Mouse (Mus musculus): ENCODE data around the gene Col19a1. TPM values are rescaled to one million over a fixed set of nuclear protein-coding genes. Genes with fewer than 3 reads are reported as not detected.
"Not testable (repeated sequence)": the region's sequence is repeated elsewhere in the genome, so short reads cannot be mapped to it uniquely, and the experiment has no call there.

The Col19a1 gene
- polyA plus RNA-seq (2012; rRNA removed), result 0.01 and 0.08 TPM in 2 replicates

DNA sequence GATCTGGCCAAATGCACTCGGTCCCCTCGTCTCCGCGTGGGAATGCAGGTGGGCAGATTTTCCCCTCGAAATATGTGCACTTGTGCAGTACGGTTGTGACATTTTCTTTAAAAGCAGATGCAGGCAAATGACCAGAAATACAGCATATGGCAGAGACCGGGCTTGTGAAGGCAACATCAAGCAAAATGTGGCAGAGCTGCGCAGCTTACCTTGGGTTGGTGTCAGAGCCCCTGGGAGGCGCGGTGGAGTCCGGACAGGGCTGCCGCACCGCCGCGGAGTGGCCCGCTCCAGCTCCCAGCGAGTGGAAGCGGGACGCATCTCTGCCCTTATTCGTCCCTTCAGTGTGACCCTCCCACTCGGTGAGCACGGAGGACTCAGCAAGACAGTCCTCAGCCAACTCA lies at the start of gene Col19a1:
TSS of gene Col19a1 (minus strand) at position 332 of the 401 bp plus-strand sequence.
- no peak for DNase-seq (ENCODE audit: low read depth)

DNA sequence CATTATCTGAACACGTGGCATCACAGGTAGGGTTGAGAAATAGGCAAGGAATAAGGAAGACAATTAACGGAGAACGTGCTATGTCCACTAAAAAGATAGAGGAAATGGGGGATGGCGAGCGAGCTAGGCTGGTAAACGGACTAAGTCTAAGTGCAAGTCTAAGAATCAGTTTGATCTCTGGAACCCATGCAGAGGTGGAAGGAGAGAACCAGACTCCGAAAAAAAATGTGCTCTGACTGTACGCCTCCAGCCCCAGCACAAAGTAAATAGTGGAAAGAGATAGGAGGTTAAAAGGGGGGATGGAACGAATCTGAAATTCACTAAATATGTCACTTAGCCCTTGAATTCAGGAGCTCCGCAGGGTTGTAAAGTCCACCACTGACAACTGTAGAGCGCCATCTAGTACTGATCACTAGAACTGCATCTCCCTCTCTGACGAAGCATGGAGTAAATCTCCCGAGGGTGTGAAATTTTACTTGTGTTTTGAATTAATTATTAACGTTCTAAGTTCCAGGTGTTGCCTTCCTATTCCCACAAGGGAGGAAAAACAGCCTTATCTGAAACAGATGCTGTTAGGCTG lies 46.4 kb upstream of the Col19a1 start:
- no peak for DNase-seq (ENCODE audit: low read depth)

DNA sequence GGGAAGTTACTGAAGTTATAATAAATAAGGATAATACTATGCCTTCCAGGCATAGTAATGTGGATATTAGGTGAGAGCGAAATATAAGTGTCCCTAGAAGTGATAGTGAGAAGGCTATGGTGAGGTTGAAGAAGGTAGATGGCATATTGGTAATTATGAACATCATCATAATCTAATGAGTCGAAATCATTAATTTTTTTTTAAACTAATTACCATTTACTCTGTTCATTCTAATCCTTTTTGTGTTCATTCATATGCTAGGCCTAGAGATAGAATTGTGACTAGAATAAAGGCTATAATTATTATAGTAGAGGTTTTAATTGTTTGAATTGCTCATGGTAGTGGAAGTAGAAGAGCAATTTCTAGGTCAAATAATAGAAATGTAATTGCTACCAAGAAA lies 25.3 kb upstream of the Col19a1 start:
- DNase-seq (ENCODE audit: low read depth), result not testable (repeated sequence)

DNA sequence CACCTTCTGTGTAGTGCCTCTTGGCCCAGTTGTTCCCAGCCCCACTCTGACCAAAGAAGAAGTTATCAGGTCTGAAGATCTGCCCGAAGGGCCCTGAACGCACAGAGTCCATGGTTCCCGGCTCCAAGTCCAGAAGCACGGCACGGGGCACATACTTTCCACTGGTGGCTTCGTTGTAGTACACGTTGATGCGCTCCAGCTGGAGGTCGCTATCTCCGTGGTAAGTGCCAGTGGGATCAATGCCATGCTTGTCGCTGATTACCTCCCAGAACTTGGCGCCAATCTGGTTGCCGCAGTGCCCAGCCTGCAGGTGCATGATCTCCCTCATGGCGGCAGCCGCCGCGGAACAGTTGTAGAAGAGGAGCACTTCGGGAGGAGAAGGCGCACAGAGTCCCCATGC lies 7.8 kb upstream of the Col19a1 start:
- no peak for DNase-seq (ENCODE audit: low read depth)

DNA sequence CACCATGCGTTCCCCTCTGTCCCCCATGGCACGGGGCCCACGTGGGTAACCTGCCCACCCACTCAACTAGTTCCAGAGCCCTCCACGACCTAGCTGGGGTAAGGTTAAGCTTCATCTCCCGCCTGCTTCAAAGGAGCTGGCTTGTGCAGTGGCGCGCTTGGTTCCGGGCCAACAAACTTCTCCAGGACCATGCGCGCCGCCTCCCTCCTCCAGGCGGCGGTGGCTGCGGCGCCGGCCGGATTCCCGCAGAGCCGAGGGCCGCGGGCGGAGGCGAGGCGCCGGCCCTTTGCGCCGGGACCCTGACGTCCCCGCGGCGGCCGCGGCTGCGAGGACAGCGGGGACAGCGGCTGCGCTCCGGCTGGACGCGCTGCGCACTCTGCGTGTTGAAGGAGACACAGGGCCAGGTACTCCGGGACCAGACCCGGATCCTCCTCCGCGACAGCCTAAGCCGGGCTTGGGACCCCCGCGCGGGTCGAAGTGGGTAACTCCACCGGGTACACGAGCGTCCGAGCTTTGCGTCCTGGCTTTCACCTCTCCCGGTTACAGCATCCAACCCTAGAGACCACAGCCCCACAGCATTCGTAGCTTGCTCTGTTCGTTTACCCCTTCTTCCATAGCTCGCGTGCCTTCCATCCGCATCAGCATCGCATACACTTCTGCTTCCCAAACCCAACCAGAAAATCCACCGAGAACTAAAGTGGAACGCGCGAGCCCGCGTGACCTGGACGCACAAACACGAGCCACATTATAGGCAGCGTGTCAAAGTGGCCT lies 717 bp downstream of the Col19a1 start:
- no peak for DNase-seq (ENCODE audit: low read depth)

DNA sequence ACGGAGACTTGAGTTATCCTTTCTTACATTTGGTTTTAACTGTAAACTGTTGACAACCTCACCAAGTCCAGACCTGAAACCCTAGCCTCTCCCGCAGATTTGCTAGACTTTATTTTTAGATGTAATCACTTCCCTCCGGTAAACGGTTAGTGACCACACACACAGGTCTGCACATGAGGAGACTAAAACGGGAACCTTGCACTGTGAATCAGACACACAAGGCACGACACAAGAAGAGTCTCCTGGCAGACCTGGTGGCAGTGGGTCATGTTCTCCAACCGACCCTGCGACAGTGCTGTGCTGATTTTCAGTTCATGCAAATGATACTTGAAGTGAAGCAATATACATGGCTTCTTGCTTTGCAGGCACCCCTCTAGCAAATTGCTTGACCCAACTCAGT lies 14.7 kb downstream of the Col19a1 start:
- DNase-seq (ENCODE audit: low read depth), result no peak

DNA sequence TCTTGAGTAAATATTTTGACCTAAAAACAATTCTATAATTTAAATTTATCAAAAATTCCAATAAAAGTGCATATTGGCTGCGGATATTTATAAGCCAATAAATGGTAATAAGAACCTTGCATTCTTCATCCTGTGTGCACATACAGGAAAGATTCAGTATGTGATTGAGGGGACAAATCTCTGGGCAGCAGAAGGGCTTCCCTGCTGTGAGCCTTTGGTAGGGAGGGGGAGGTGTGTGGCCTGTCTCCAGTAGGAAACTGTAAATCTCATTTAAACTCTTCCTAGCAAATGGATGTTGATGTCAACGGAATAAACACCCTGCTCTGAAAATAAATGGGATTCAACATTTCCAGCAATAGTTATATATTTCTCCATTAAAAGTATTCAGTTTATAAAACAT lies 23.2 kb downstream of the Col19a1 start:
- DNase-seq (ENCODE audit: low read depth), result no peak

DNA sequence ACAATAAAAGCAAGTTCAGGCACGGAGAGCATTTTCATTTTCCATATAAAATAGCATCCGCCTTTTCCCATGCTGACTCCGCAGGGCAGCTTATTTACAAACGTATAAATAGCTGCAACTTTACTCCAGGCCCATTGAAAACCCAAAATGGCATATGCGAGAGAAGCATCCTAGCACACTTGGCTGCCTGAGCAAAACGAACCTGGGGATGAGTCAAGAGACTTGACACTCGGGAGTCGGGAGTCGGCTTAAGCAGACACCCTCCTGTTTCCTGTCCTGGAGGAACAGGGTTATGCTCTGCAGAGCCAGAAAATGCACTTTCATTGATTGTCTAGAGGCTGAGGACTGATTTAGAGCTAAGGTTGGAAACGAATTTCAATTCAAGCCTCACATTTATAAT lies 29.3 kb downstream of the Col19a1 start:
- DNase-seq (ENCODE audit: low read depth), result no peak

DNA sequence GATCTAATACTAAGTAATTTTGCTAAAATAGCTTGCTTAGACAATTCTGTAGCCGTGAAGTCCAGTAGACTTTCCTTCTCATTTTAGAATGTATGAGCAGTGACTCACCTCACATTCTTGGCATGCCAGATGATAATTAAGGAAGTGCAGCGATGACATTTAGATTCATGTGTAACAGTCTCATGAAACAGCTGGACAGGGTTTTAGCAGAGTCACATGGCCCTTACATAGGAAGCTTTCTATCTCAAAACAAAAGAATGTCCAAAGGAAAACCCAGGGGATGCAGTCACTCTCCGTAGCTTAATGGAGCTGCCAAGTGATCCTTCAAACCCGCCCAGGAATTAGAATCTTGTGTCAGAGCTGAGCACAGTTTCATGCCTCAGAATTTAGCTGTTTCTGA lies 33.8 kb downstream of the Col19a1 start:
- no peak for DNase-seq (ENCODE audit: low read depth)

DNA sequence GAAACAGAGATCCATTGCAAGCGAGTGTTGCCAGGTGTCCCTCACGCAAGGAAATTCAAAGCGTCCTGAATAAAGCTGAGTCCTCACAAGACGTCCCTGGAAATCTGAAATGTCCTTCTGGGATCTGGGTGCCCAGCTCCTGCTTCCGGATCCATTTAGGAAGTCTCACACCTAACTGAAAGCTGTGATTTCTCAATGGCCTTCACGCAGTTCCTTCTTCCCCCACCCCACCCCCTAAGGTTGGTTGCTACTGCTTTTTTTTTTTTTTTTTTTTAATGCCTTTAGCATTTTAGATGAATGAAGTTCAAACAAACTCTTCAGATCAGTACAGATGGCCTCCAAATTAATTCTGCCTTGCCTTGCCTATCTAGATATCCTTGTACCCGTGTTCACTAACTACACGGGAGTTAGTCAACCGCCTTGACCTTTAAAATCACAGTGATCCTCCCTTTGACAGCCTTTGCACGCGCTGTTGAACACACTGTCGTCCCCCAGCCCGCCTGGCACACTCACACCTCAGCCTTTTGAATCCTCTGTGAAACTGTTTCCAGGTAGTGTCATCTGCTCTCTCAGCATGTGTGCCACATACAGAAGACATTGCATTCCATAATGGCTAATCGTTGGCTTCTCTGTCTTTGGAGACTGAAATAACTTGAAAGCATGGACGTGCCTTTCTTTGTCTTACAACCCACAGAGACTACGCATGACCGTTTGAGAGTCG lies 36.6 kb downstream of the Col19a1 start:
- DNase-seq (ENCODE audit: low read depth), result no peak

DNA sequence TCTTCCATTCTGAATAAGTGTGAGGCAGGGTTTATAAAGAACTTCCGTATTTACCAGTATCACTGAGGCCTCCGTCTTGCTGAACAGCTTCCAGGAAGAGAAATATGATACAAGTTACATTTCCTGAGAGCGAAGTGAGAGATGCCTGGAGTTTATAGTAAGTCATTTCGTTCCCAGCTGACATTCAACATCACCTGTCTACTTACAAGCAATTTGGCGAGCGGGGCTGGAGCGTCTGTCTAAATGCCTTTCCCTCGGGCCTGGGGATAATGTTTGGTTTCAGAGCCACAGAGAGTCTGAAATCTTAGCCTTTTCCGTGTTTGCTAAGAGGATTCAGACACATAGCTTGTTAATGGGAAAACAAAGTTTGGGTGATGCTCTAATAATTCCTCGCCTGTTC lies 37.2 kb downstream of the Col19a1 start:
- DNase-seq (ENCODE audit: low read depth), result no peak

DNA sequence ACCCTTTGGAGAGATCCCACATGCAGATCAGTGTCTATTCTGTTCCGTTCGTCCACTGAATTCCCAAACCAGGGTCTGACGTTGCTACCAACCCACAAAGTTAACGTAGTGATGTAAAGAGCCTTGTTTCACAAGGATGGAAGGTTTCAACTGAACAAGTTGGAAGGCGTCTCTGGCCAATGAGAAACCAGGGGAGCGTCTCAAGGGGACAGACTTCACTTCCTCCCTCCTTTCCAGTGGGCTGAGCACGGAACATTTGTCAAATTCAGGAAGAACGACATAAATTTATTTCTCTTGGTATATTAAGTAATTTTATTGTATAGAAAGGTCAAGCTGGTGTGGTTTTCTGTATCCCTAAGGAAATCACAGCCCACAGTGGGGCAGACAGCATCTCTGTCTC lies 38.2 kb downstream of the Col19a1 start:
- no peak for DNase-seq (ENCODE audit: low read depth)

DNA sequence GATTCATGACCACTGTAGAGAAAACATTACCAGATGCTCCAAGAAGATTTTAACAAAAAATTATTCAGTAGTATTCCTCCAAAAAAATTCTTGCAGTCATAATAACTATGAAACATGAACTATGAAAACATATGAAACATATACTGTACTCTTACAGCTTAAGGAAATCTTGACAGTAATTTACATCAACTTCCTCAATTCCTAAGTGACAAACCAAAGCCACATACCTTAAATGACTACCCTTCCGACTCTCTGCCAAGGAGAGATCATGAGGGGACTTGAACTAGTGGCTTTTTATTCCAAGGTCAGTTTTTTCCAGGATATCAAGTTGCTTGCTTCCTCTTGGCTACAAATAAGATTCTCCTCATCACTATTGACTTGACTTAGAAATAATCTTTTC lies 39.7 kb downstream of the Col19a1 start:
- no peak for DNase-seq (ENCODE audit: low read depth)

DNA sequence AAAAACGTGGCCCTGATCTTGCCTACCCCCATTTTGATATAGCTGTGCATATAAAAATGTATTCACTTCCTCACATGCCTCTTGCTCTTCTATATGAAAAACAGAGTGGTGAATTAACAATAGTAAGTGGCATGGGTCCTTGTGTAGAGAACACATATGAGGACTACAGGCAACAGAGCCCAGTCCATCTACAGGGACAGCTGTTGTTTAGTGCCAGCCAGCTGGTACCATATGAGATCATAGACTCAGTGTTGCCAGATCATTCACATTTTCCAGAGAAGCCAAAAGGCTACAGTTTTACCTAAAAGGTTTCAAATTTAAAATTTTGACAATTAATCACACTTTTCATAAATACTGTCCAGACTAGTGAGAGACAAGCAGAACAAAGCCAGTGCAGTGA lies 47.4 kb downstream of the Col19a1 start:
- DNase-seq (ENCODE audit: low read depth), result no peak

DNA sequence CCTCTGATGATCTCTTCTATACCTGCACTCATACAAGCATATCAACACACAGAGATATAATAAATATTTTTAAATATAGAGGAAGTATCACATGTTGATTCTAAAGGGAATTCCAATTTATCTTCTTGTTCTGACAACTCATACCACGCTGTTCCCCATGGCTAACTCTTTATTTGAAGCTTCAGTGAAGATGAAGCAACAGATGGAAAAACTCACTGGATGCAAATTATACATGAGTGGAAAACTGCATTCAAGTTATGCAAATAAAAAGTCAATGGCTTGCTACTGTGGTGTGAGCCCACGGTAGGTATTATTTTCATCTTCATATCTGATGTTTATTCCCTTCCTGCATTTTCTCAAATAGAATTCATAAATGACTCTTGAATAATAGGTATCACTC lies 60.1 kb downstream of the Col19a1 start:
- no peak for DNase-seq (ENCODE audit: low read depth)

DNA sequence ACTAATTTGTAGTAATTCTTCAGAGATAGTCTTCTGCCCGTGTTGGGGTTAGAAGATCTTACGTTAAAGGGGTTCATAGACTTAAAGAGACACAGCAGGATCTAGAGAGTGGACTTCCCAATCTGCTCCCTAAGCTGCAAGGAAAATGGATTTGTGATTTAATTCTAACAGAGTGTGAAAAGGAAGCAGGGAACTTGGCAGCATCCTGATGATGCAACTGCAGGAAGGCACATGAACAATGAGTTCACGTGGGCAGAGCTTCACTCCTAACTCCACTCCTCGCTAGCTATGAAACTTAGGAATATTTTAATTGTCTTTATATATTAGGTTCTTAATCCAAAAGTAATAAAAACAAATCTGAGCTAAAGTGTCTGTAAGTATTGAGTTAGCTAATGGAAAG lies 69.8 kb downstream of the Col19a1 start:
- DNase-seq (ENCODE audit: low read depth), result no peak

DNA sequence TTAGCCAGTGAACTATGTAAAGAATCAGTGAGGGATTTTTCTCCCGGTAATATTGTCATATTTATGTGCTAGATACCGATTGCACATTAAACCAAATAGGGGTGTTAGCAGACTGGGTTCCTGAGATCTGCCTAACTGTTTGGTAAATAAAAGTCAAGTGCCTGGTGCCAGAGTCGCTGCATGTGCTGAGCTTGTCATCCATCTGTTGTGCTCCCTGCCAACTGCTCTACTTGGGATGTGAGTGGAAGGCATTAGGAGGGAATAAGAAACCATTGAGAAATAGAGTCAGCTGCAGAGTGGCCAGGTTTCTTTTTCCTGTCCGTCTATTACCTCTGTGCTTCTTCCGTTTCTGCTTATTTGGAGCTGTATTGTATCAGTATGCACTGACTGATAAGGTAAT lies 71.9 kb downstream of the Col19a1 start:
- DNase-seq (ENCODE audit: low read depth), result no peak

DNA sequence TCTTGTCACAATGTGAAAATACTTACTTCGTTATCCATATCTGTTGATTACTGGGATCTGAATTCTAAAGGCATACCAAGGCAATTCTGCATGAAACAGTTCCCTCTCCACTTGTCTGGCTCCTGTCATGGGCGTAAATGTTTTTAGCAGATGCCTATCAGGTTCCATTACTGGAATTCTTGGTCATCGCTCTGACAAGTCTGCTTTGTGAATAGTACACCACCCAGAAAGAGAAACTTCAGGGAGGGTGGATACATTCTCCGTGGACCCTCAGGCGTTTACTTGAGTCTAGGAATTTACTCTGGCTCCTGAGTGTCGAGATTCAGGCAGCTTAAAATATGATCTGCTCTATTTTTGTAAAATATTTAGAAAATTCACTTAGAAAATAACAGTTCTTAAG lies 75.7 kb downstream of the Col19a1 start:
- DNase-seq (ENCODE audit: low read depth), result no peak

DNA sequence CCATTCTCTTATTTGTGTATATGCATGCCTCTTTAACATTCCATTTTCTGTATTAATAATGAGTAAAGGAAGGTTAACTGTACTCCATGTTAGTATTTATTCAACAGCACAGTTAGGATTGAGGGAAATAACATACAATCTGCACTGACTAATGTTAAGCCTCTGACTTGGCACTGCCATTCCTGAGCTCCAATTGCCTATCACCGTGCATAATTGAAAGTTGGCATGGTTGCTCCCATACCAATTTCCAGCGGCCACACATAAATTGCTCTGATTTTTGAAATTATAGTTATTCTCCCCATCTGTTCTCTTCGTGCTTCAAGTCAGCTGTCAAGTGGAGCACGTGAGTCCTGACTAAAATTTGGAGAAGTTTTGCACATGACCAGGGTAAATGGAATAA lies 91.9 kb downstream of the Col19a1 start:
- DNase-seq (ENCODE audit: low read depth), result no peak

DNA sequence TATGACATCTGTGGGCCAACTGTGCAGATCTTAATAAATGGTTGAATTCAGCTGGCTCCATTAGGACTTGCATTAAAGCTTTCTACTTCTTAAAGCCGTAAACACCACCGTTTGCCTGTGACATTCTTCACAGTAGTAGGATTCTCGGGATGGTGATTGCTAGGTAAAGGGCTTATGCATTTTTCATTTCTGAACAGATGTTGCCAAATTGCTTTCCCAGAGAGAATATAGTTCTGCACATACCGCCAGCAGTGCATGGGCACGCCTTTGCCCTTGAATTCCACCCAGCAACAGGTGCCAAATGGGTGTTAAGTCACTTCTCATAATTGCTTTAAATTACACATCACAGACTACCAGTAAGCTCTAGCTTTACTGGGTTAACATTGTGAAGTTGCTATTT lies 103.1 kb downstream of the Col19a1 start:
- no peak for DNase-seq (ENCODE audit: low read depth)

DNA sequence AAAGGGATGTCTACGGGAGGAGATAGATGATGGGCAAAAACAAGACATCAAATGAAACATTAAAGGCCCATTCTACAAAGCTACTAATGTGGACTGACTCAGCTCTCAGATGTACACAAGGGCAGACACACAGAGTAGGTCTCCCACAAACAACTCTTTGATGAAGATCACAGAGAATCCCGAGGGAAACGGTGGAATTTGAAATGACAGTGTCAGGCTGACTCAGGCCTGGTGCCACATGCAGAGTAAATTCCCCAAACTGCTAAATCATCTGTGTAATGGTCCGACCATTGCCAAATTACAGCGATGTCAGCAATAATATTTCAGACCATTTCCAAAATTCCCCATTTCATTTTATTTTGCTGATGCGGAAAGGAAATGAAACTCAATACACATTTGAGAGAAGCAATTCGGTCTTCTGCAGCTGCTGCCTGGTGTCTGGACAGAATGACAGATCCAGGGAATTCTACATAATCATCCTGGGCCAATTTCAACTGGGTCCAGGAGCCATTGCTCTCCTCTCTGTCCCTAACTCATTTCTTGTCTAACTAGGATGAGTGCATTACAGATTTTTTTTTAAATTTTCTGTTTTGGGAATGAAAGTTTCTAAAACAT lies 116.1 kb downstream of the Col19a1 start:
- DNase-seq (ENCODE audit: low read depth), result no peak

DNA sequence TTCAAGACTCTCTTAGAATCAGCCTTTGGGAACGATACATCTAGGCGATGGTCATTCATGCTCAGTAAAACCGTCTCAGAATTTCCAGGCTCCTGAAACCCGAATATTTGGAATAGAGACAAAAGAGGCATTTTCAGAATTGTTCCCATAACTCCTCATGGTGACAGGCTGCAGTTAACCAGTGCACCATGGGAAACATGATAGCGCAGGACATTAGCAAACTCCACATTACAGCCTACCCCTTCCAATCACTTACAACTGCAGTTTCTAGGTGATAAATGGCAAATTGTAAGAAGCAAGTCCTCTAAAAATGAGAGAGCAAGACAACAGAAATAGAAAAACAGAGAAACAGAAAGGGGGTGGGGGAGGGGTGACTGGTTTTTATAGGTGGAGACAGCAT lies 116.6 kb downstream of the Col19a1 start:
- DNase-seq (ENCODE audit: low read depth), result no peak

Data from gonadal fat pad, adult 2 months (tissue).